Mouse (Mus musculus) layer of hippocampus, postnatal 14 days (tissue): Measurements from ENCODE around the gene Clpsl2. TPM values are rescaled to one million over a fixed set of nuclear protein-coding genes. Genes with fewer than 3 reads are reported as not detected.
A peak's percentile ranks its signal among the peaks of the same experiment; 100 is the strongest.
"Not testable (repeated sequence)": the region's sequence is repeated elsewhere in the genome, so short reads cannot be mapped to it uniquely, and the experiment has no call there.

Source experiments
- DNase-seq, 2 experiments: peaks; one replicate each; pipeline ENCODE4 v3.0.0; 2021 to 2022; ENCODE audit warnings: low spot score in 2 of 2, mixed read lengths in 1 of 2
- total RNA-seq, 2 experiments: library from RNA; stranded (reverse); gene quantifications; 2 replicates each; pipeline ENCODE4 v1.2.3; 2021

Clpsl2 gene
- total RNA-seq, 2 experiments from 2014 or later: not detected

GRCm38 (mm10) chr17:28520561-28520960 lies 28.6 kb upstream of the Clpsl2 start:
- DNase-seq: no peak

GRCm38 (mm10) chr17:28521071-28521726 lies 28.0 kb upstream of the Clpsl2 start:
- DNase-seq: no peak

- DNase-seq: no peak
Observed at GRCm38 (mm10) chr17:28521920-28522319, 27.3 kb upstream of the Clpsl2 start.

GRCm38 (mm10) chr17:28522623-28523354 lies 26.4 kb upstream of the Clpsl2 start:
- peak; percentile 87 to 97 for DNase-seq

GRCm38 (mm10) chr17:28523355-28524008 lies 25.7 kb upstream of the Clpsl2 start:
- no peak for DNase-seq

GRCm38 (mm10) chr17:28524009-28524695 lies 25.1 kb upstream of the Clpsl2 start:
- no peak for DNase-seq

- no peak for DNase-seq
Observed at GRCm38 (mm10) chr17:28524831-28525430, 24.3 kb upstream of the Clpsl2 start.

GRCm38 (mm10) chr17:28527184-28528042 lies 21.8 kb upstream of the Clpsl2 start:
- DNase-seq: no peak

- DNase-seq: peak; percentile 86 to 90
Observed at GRCm38 (mm10) chr17:28528043-28528351, 21.2 kb upstream of the Clpsl2 start.

- DNase-seq: no peak
Observed at GRCm38 (mm10) chr17:28529116-28529515, 20.1 kb upstream of the Clpsl2 start.

GRCm38 (mm10) chr17:28530506-28530905 lies 18.7 kb upstream of the Clpsl2 start, which contains the start of gene Armc12:
Gene Armc12, plus strand, starts transcription at chr17:28530806.
- no peak for DNase-seq

- DNase-seq: no peak
Observed at GRCm38 (mm10) chr17:28531946-28532345, 17.3 kb upstream of the Clpsl2 start.

GRCm38 (mm10) chr17:28532557-28532956 lies 16.7 kb upstream of the Clpsl2 start:
- no peak for DNase-seq

GRCm38 (mm10) chr17:28533327-28533726 lies 15.9 kb upstream of the Clpsl2 start:
- no peak for DNase-seq

GRCm38 (mm10) chr17:28537881-28538280 lies 11.3 kb upstream of the Clpsl2 start:
- DNase-seq: no peak

GRCm38 (mm10) chr17:28546925-28547324 lies 2.3 kb upstream of the Clpsl2 start:
- no peak for DNase-seq

- no peak for DNase-seq
Observed at GRCm38 (mm10) chr17:28548550-28548949, 661 bp upstream of the Clpsl2 start.

- DNase-seq: peak; percentile 64 to 72
Observed at GRCm38 (mm10) chr17:28553040-28553793, 4.0 kb downstream of the Clpsl2 start.

- not testable (repeated sequence) for DNase-seq
Observed at GRCm38 (mm10) chr17:28554021-28554420, 4.8 kb downstream of the Clpsl2 start.
